Mouse (Mus musculus): ENCODE measurements around the gene Nsd1. TPM values are rescaled to one million over a fixed set of nuclear protein-coding genes. Genes with fewer than 3 reads are reported as not detected.
"Not testable (repeated sequence)": the region's sequence is repeated elsewhere in the genome, so short reads cannot be mapped to it uniquely, and the experiment has no call there.

The Nsd1 gene
- total RNA-seq, 2 experiments from 2014 or later, result 57.8 to 62.0 TPM

GRCm38 (mm10) chr13:55189531-55190107 is 20.0 kb upstream of the Nsd1 start:
- intact Hi-C loops (cut with DNase I), result loop anchor here (2.0 kb wide), 1 partner anchor 19 kb away; the partner anchor contains the start of gene Nsd1
- no peak for DNase-seq

- DNase-seq, result peak; percentile 89 to 92
- intact Hi-C loops (cut with DNase I), result loop anchor here (2.0 kb wide), 1 partner anchor 19 kb away; the partner anchor contains the start of gene Nsd1
These were observed 19.3 kb upstream of the Nsd1 start for GRCm38 (mm10) chr13:55190121-55190868.

GRCm38 (mm10) chr13:55191535-55191934 is 18.0 kb upstream of the Nsd1 start:
- intact Hi-C loops (cut with DNase I), result loop anchor here (2.0 kb wide), 1 partner anchor 17 kb away; the partner anchor contains the start of gene Nsd1

GRCm38 (mm10) chr13:55202758-55203157 is 6.8 kb upstream of the Nsd1 start:
- DNase-seq; intact Hi-C loops (cut with DNase I): not testable (repeated sequence)

More at GRCm38 (mm10) chr13:55191535-55191934, 18.0 kb upstream of the Nsd1 start:
- DNase-seq, result no peak

GRCm38 (mm10) chr13:55203740-55204139 is 5.8 kb upstream of the Nsd1 start:
- intact Hi-C loops (cut with DNase I), result no loop called here

GRCm38 (mm10) chr13:55204667-55205389 is 4.8 kb upstream of the Nsd1 start:
- no peak for DNase-seq
- intact Hi-C loops (cut with DNase I), result no loop called here

More at GRCm38 (mm10) chr13:55203740-55204139, 5.8 kb upstream of the Nsd1 start:
- no peak for DNase-seq

GRCm38 (mm10) chr13:55205448-55206205 is 4.0 kb upstream of the Nsd1 start:
- DNase-seq, result no peak

GRCm38 (mm10) chr13:55208837-55209648 is 539 bp upstream of the Nsd1 start:
- intact Hi-C loops (cut with DNase I), result loop anchor here (2.0 kb wide), 1 partner anchor 18 kb away; no protein-coding TSS in a partner anchor
- peak in 1 of 2 experiments; percentile 18 for DNase-seq

More at GRCm38 (mm10) chr13:55205448-55206205, 4.0 kb upstream of the Nsd1 start:
- intact Hi-C loops (cut with DNase I), result no loop called here

GRCm38 (mm10) chr13:55210193-55210970 is 800 bp downstream of the Nsd1 start:
- DNase-seq, result peak; percentile 55 to 76
- intact Hi-C loops (cut with DNase I), result no loop called here

GRCm38 (mm10) chr13:55210971-55211220 is 1.3 kb downstream of the Nsd1 start:
- DNase-seq, result peak in 1 of 2 experiments; percentile 91
- intact Hi-C loops (cut with DNase I), result no loop called here

GRCm38 (mm10) chr13:55211221-55212010 is 1.8 kb downstream of the Nsd1 start:
- peak; percentile 84 to 92 for DNase-seq
- intact Hi-C loops (cut with DNase I), result no loop called here

GRCm38 (mm10) chr13:55212011-55212360 is 2.4 kb downstream of the Nsd1 start:
- DNase-seq, result peak; percentile 59 to 86
- intact Hi-C loops (cut with DNase I), result no loop called here

- peak; percentile 70 to 88 for DNase-seq
- intact Hi-C loops (cut with DNase I), result no loop called here
These were observed 3.0 kb downstream of the Nsd1 start for GRCm38 (mm10) chr13:55212361-55213137.

GRCm38 (mm10) chr13:55213138-55213806 is 3.7 kb downstream of the Nsd1 start:
- DNase-seq, result no peak
- intact Hi-C loops (cut with DNase I), result no loop called here

GRCm38 (mm10) chr13:55224364-55224763 is 14.8 kb downstream of the Nsd1 start:
- no peak for DNase-seq
- intact Hi-C loops (cut with DNase I), result no loop called here

- DNase-seq, result no peak
- intact Hi-C loops (cut with DNase I), result loop anchor here (2.0 kb wide), 1 partner anchor 48 kb away; no protein-coding TSS in a partner anchor
These were observed 21.1 kb downstream of the Nsd1 start for GRCm38 (mm10) chr13:55230701-55231100.

- intact Hi-C loops (cut with DNase I), result no loop called here
- no peak for DNase-seq
These were observed 33.6 kb downstream of the Nsd1 start for GRCm38 (mm10) chr13:55243205-55243604.
